Mouse (Mus musculus) liver, embryonic 15.5 days (tissue): ENCODE data around the gene Galntl6. TPM values are rescaled to one million over a fixed set of nuclear protein-coding genes. Genes with fewer than 3 reads are reported as not detected.

Experiments
- ATAC-seq: fragments of 200-750 bp; cut with Nextera tagmentation; 2 replicates; pipeline ENCODE4 v1.8.0; 2017; ENCODE audit warnings: moderate number of reproducible peaks, mild to moderate bottlenecking, moderate library complexity; ENCODE audit not compliant: insufficient read depth
- H3K27ac ChIP-seq: fragments of 300-500 bp; sonication (generic); replicated peaks from 2 replicates; pipeline ENCODE4 v1.5.1; 2015; ENCODE audit warnings: mild to moderate bottlenecking, inconsistent platforms
- H3K27me3 ChIP-seq: fragments of 300-500 bp; sonication (generic); 2 replicates; pipeline ENCODE4 v1.6.1; 2015; ENCODE audit warnings: mild to moderate bottlenecking, inconsistent platforms
- H3K36me3 ChIP-seq: fragments of 300-500 bp; sonication (generic); replicated peaks from 2 replicates; pipeline ENCODE4 v1.6.1; 2015; ENCODE audit warnings: moderate library complexity, mild to moderate bottlenecking, inconsistent platforms
- H3K4me1 ChIP-seq: fragments of 300-500 bp; sonication (generic); replicated peaks from 2 replicates; pipeline ENCODE4 v1.6.1; 2015; ENCODE audit warnings: inconsistent platforms
- H3K4me2 ChIP-seq: fragments of 300-500 bp; sonication (generic); 2 replicates; pipeline ENCODE4 v1.6.1; 2015; ENCODE audit warnings: moderate library complexity, mild to moderate bottlenecking, inconsistent platforms
- H3K4me3 ChIP-seq: fragments of 300-500 bp; sonication (generic); replicated peaks from 2 replicates; pipeline ENCODE4 v1.5.1; 2015; ENCODE audit warnings: mild to moderate bottlenecking, inconsistent platforms
- H3K9ac ChIP-seq: fragments of 300-500 bp; sonication (generic); 2 replicates; pipeline ENCODE4 v1.6.1; 2015; ENCODE audit warnings: moderate library complexity, mild to moderate bottlenecking, inconsistent platforms
- H3K9me3 ChIP-seq: fragments of 300-500 bp; sonication (generic); replicated peaks from 2 replicates; pipeline ENCODE4 v1.6.1; 2016; ENCODE audit warnings: inconsistent platforms
- WGBS: fragments of 180-500 bp; shearing (Covaris S2); methylation state at CpG from one replicate; pipeline ENCODE4 v1.1.7; 2015; ENCODE audit warnings: mixed read lengths; ENCODE audit not compliant: insufficient replicate concordance; 5-methylcytosine and 5-hydroxymethylcytosine counted together
- polyA plus RNA-seq: library from polyadenylated mRNA; unstranded; fragments of >200 nt; fragmentation: Nextera tagmentation; extraction: Ambion mirVana; gene quantifications from 2 replicates; pipeline ENCODE4 v1.2.1, GENCODE M21; 2015

Gene Galntl6
- polyA plus RNA-seq, 1 experiment from 2014 or later, result not detected

GRCm38 (mm10) chr8:58604751-58605150 is 307.7 kb downstream of the Galntl6 start:
- no peak overlapping the region for H3K4me3 ChIP-seq
- H3K27me3 ChIP-seq, result no peaks in the 10 kb centered on the region
- no peaks in the 10 kb centered on the region for H3K36me3 ChIP-seq
- no peak for ATAC-seq
- H3K4me2 ChIP-seq, result no peak overlapping the region
- H3K9ac ChIP-seq, result no peak overlapping the region
- no peak overlapping the region for H3K27ac ChIP-seq
- no peaks in the 10 kb centered on the region for H3K9me3 ChIP-seq
- no peaks in the 10 kb centered on the region for H3K4me1 ChIP-seq
- WGBS, result 60% methylated on average over 4 of the region's 4 CpGs

DNA sequence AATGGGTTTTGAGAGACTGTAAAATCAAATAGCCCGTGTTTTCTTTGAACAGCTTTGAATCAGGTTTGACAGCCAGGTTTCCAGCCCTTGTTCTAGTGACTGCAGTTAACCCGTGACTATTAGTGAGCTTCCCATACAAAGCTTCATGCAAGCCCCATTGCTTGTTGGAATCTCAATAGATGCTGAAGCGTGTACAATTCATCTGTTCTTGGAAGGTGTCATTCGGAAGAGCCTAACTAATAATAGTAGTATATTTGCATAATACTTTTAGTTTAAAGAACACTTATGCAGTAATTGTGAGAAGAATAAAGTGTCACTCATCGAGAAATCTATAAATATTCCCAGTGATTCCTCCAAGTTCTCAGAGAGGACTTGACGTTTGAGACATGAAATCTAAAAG is 314.6 kb downstream of the Galntl6 start:
- no peaks in the 10 kb centered on the region for H3K9me3 ChIP-seq
- 59% methylated on average over 6 of the region's 6 CpGs for WGBS
- H3K4me1 ChIP-seq, result no peaks in the 10 kb centered on the region
- no peaks in the 10 kb centered on the region for H3K36me3 ChIP-seq
- H3K27me3 ChIP-seq, result no peaks in the 10 kb centered on the region
- no peak overlapping the region for H3K4me2 ChIP-seq
- no peak for ATAC-seq
- H3K9ac ChIP-seq, result no peak overlapping the region
- no peak overlapping the region for H3K4me3 ChIP-seq
- H3K27ac ChIP-seq, result no peak overlapping the region

DNA sequence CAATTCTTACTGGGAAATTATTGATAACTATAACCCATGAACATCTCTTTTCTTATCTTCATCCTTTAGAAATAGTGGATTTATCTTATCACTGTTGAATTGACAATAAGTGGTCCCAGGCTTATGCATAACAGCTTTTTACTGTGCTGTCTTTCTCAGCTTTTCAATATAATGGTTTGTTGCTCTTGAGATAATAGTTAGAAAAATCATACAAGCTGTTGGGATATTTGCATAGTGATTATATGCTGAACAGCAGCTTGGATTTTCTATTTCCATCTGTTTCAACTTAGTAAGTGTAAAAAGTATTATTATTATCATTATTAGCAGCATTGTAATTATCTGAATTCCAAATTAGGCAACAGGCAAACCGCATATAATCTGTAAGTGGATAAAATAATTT is 337.1 kb downstream of the Galntl6 start:
- Histone ChIP-seq H3K4me3 (no peak overlapping the region), H3K4me2 (no peak overlapping the region), H3K9ac (no peak overlapping the region), H3K27me3 (no peaks in the 10 kb centered on the region), H3K27ac (no peak overlapping the region), H3K9me3 (no peaks in the 10 kb centered on the region), H3K36me3 (no peaks in the 10 kb centered on the region), H3K4me1 (no peaks in the 10 kb centered on the region)
- no peak for ATAC-seq
- 69% methylated on average over 1 of the region's 1 CpGs for WGBS

- Histone ChIP-seq H3K27ac (no peak overlapping the region), H3K9ac (no peak overlapping the region), H3K27me3 (no peaks in the 10 kb centered on the region), H3K36me3 (no peaks in the 10 kb centered on the region), H3K4me1 (no peaks in the 10 kb centered on the region), H3K9me3 (no peaks in the 10 kb centered on the region), H3K4me2 (no peak overlapping the region), H3K4me3 (no peak overlapping the region)
- ATAC-seq, result no peak
- WGBS, result 30% methylated on average over 2 of the region's 2 CpGs
Measured at GRCm38 (mm10) chr8:58568086-58568485, 344.4 kb downstream of the Galntl6 start.

GRCm38 (mm10) chr8:58566115-58566514 is 346.3 kb downstream of the Galntl6 start:
- ATAC-seq, result no peak
- Histone ChIP-seq H3K36me3 (no peaks in the 10 kb centered on the region), H3K27ac (no peak overlapping the region), H3K4me2 (no peak overlapping the region), H3K9me3 (no peaks in the 10 kb centered on the region), H3K4me3 (no peak overlapping the region), H3K27me3 (no peaks in the 10 kb centered on the region), H3K9ac (no peak overlapping the region), H3K4me1 (no peaks in the 10 kb centered on the region)
- 44% methylated on average over 2 of the region's 2 CpGs for WGBS

GRCm38 (mm10) chr8:58535781-58536180 is 376.7 kb downstream of the Galntl6 start:
- no peaks in the 10 kb centered on the region for H3K36me3 ChIP-seq
- no peak overlapping the region for H3K4me2 ChIP-seq
- no peak for ATAC-seq
- no peak overlapping the region for H3K27ac ChIP-seq
- no peaks in the 10 kb centered on the region for H3K4me1 ChIP-seq
- no peak overlapping the region for H3K4me3 ChIP-seq
- H3K9me3 ChIP-seq, result no peaks in the 10 kb centered on the region
- no peak overlapping the region for H3K9ac ChIP-seq
- 55% methylated on average over 2 of the region's 2 CpGs for WGBS
- no peaks in the 10 kb centered on the region for H3K27me3 ChIP-seq

DNA sequence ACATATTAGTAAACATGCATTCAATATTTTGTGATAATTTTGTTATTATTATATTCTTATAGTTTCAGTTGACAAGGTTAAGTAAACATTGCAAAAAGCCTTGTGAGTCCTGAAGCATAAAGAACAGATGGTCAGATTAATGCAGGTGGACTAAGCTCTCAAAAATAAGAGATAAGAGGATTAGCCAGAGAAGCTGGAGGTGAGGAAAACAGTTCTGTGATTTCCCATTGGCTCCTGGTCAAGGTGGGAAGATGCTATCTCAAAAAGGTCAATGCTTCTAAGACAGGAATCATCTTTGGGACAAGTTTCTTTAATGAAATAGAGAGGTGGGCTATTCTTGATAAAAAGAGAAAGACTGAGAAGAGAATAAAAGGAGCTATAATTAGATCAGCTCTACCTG is 377.8 kb downstream of the Galntl6 start:
- no peak overlapping the region for H3K4me3 ChIP-seq
- no peak for ATAC-seq
- H3K9ac ChIP-seq, result no peak overlapping the region
- H3K4me1 ChIP-seq, result no peaks in the 10 kb centered on the region
- no peaks in the 10 kb centered on the region for H3K36me3 ChIP-seq
- H3K9me3 ChIP-seq, result no peaks in the 10 kb centered on the region
- H3K27ac ChIP-seq, result no peak overlapping the region
- H3K27me3 ChIP-seq, result no peaks in the 10 kb centered on the region
- H3K4me2 ChIP-seq, result no peak overlapping the region

DNA sequence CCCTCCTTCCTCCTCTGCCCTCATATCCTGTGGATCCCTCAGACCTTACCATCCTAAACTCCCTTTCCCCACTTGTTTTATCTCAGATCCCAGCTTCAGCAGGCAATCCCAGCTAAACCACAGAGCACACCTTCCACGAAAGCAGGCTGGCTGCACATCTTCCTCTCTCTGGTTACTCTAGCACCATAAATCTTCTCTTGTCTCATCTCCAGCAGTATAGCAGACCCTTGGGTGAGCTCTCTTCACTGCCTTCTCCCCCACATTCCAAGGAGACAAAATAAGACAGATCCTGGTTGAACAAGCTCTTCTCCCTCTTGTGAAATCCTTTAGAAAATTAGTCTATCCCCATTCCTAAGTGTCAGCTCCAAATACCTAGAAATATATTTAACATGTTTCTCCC is 389.0 kb downstream of the Galntl6 start:
- ATAC-seq, result no peak
- H3K27me3 ChIP-seq, result no peaks in the 10 kb centered on the region
- WGBS, result 11% methylated on average over 1 of the region's 1 CpGs
- H3K36me3 ChIP-seq, result no peaks in the 10 kb centered on the region
- no peaks in the 10 kb centered on the region for H3K4me1 ChIP-seq
- H3K9ac ChIP-seq, result no peak overlapping the region
- no peak overlapping the region for H3K4me3 ChIP-seq
- H3K9me3 ChIP-seq, result no peaks in the 10 kb centered on the region
- no peak overlapping the region for H3K27ac ChIP-seq
- H3K4me2 ChIP-seq, result no peak overlapping the region

- no peak overlapping the region for H3K4me3 ChIP-seq
- no peak overlapping the region for H3K9ac ChIP-seq
- H3K9me3 ChIP-seq, result no peaks in the 10 kb centered on the region
- H3K4me2 ChIP-seq, result no peak overlapping the region
- H3K36me3 ChIP-seq, result no peaks in the 10 kb centered on the region
- ATAC-seq, result no peak
- H3K27ac ChIP-seq, result no peak overlapping the region
- no peaks in the 10 kb centered on the region for H3K27me3 ChIP-seq
- H3K4me1 ChIP-seq, result no peaks in the 10 kb centered on the region
Measured at GRCm38 (mm10) chr8:58521932-58522331, 390.5 kb downstream of the Galntl6 start.

- no peaks in the 10 kb centered on the region for H3K27me3 ChIP-seq
- no peak overlapping the region for H3K9ac ChIP-seq
- no peaks in the 10 kb centered on the region for H3K9me3 ChIP-seq
- H3K27ac ChIP-seq, result no peak overlapping the region
- H3K4me3 ChIP-seq, result no peak overlapping the region
- no peak overlapping the region for H3K4me2 ChIP-seq
- H3K36me3 ChIP-seq, result no peaks in the 10 kb centered on the region
- no peak for ATAC-seq
- H3K4me1 ChIP-seq, result no peaks in the 10 kb centered on the region
Measured at GRCm38 (mm10) chr8:58510516-58510915, 401.9 kb downstream of the Galntl6 start.

GRCm38 (mm10) chr8:58509051-58509450 is 403.4 kb downstream of the Galntl6 start:
- Histone ChIP-seq H3K27me3 (no peaks in the 10 kb centered on the region), H3K4me2 (no peak overlapping the region), H3K27ac (no peak overlapping the region), H3K4me1 (no peaks in the 10 kb centered on the region), H3K9me3 (no peaks in the 10 kb centered on the region), H3K36me3 (no peaks in the 10 kb centered on the region), H3K4me3 (no peak overlapping the region), H3K9ac (no peak overlapping the region)
- ATAC-seq, result no peak
- 40% methylated on average over 1 of the region's 1 CpGs for WGBS

DNA sequence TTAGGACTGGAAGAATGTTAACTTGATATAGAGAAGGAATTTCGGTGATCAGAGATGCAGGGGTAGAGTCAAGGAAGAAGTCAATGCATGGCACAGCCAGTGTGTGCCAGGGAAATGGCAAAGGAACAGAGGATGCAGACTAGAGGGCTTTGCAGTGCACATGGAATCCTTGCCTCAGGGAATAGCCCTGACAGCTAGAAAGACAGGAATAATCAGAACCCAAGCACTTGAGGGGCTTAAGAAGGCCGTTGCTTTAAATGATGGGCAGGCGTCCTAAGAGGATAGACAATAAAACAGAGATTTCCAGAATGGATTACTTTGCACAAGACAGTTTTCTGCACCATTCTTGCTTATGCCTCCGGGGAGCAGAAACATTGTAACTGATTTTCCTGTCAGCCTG is 425.3 kb downstream of the Galntl6 start:
- H3K27me3 ChIP-seq, result no peaks in the 10 kb centered on the region
- no peaks in the 10 kb centered on the region for H3K36me3 ChIP-seq
- H3K4me2 ChIP-seq, result no peak overlapping the region
- no peaks in the 10 kb centered on the region for H3K4me1 ChIP-seq
- H3K4me3 ChIP-seq, result no peak overlapping the region
- WGBS, result 57% methylated on average over 4 of the region's 4 CpGs
- 0 out of 2 replicates have a peak, but pooled peaks cover 2% of the 10 kb centered on the region for H3K9me3 ChIP-seq
- ATAC-seq, result no peak
- no peak overlapping the region for H3K9ac ChIP-seq
- no peak overlapping the region for H3K27ac ChIP-seq
